Mouse (Mus musculus) megakaryocyte-erythroid progenitor cell, adult 5 weeks (primary cell): Measurements from ENCODE around the gene E2f3. TPM values are rescaled to one million over a fixed set of nuclear protein-coding genes. Genes with fewer than 3 reads are reported as not detected.

Source experiments
- polyA plus RNA-seq: library from polyadenylated mRNA; stranded (reverse); fragments of >175 nt; gene quantifications from 2 replicates; pipeline ENCODE4 v1.2.3, GENCODE M21; 2012

E2f3 gene
- polyA plus RNA-seq: 12.4 and 13.0 TPM in 2 replicates

GRCm38 (mm10) chr13:29985855-29986755 is at the start of gene E2f3:
E2f3 (minus strand) TSS chr13:29986063.

Other genes starting within 250 kb of the E2f3 start
- 0.47 and 0.84 TPM in 2 replicates for gene Cdkal1, start 130.4 kb downstream of the E2f3 start, polyA plus RNA-seq
- 3.3 and 4.9 TPM in 2 replicates for gene Mboat1, start 150.4 kb upstream of the E2f3 start, polyA plus RNA-seq